Mouse (Mus musculus): Measurements from ENCODE around the gene Scgb2b21. TPM values are rescaled to one million over a fixed set of nuclear protein-coding genes. Genes with fewer than 3 reads are reported as not detected.
"Not testable (repeated sequence)": the region's sequence is repeated elsewhere in the genome, so short reads cannot be mapped to it uniquely, and the experiment has no call there.

Scgb2b21 gene
- total RNA-seq (2014; rRNA removed): not detected in 2 replicates
- polyA plus RNA-seq (2012; rRNA removed): not detected in 2 replicates

GRCm38 (mm10) chr7:33520358-33520757 lies at the start of gene Scgb2b21:
Gene Scgb2b21, minus strand, starts transcription at chr7:33520458.
- DNase-seq (ENCODE audit: extremely low read depth, low read depth, low spot score): no peak
- TF ChIP-seq CTCF (IDR thresholded peaks at IDR 0.05; ENCODE audit: low read depth, low read length) (no peak), POLR2A (IDR thresholded peaks at IDR 0.05; ENCODE audit: extremely low read depth, insufficient read depth, low read length) (no peak)
- Histone ChIP-seq H3K4me1 (ENCODE audit: control insufficient read depth, insufficient read depth, low read length) (no peaks in the 10 kb centered on the region), H3K79me2 (ENCODE audit: control insufficient read depth, insufficient read depth, low read length) (no peaks in the 10 kb centered on the region), H3K27me3 (ENCODE audit: control insufficient read depth, insufficient read depth, low read length) (no peaks in the 10 kb centered on the region), H3K27ac (replicated peaks; ENCODE audit: insufficient read depth, low read depth, low read length) (no peak within 1 kb of the TSS), H3K36me3 (ENCODE audit: control insufficient read depth, insufficient read depth, low read length) (no peaks in the 10 kb centered on the region), H3K9ac (ENCODE audit: low read depth, low read length) (no peak within 1 kb of the TSS), H3K4me3 (ENCODE audit: insufficient read depth, low read depth, low read length) (no peak within 1 kb of the TSS)

GRCm38 (mm10) chr7:33543420-33543819 lies 23.2 kb upstream of the Scgb2b21 start:
- H3K4me1 ChIP-seq (ENCODE audit: control insufficient read depth, insufficient read depth, low read length); H3K27ac ChIP-seq (replicated peaks; ENCODE audit: insufficient read depth, low read depth, low read length); H3K9ac ChIP-seq (ENCODE audit: low read depth, low read length); H3K79me2 ChIP-seq (ENCODE audit: control insufficient read depth, insufficient read depth, low read length); H3K27me3 ChIP-seq (ENCODE audit: control insufficient read depth, insufficient read depth, low read length); H3K4me3 ChIP-seq (ENCODE audit: insufficient read depth, low read depth, low read length); H3K36me3 ChIP-seq (ENCODE audit: control insufficient read depth, insufficient read depth, low read length); DNase-seq (ENCODE audit: extremely low read depth, low read depth, low spot score): not testable (repeated sequence)
- WGBS: 88% methylated on average over 12 of the region's 12 CpGs

Other genes with a start within 250 kb of the Scgb2b21 start
- gene Scgb2b19, start 240.1 kb downstream of the Scgb2b21 start, total RNA-seq (2014; rRNA removed): not detected in 2 replicates
- gene Scgb2b19, start 240.1 kb downstream of the Scgb2b21 start, polyA plus RNA-seq (2012; rRNA removed): not detected in 2 replicates
- not detected in 2 replicates for gene Scgb1b19, start 233.2 kb downstream of the Scgb2b21 start, total RNA-seq (2014; rRNA removed)
- not detected in 2 replicates for gene Scgb1b19, start 233.2 kb downstream of the Scgb2b21 start, polyA plus RNA-seq (2012; rRNA removed)
- gene Scgb2b20, start 154.1 kb downstream of the Scgb2b21 start, total RNA-seq (2014; rRNA removed): not detected in 2 replicates
- gene Scgb2b20, start 154.1 kb downstream of the Scgb2b21 start, polyA plus RNA-seq (2012; rRNA removed): not detected in 2 replicates
- gene Scgb1b20, start 147.2 kb downstream of the Scgb2b21 start, total RNA-seq (2014; rRNA removed): not detected in 2 replicates
- gene Scgb1b20, start 147.2 kb downstream of the Scgb2b21 start, polyA plus RNA-seq (2012; rRNA removed): not detected in 2 replicates
- not detected in 2 replicates for gene Scgb2b24, start 218.9 kb upstream of the Scgb2b21 start, total RNA-seq (2014; rRNA removed)
- gene Scgb2b24, start 218.9 kb upstream of the Scgb2b21 start, polyA plus RNA-seq (2012; rRNA removed): not detected in 2 replicates
- not detected in 2 replicates for gene Scgb1b24, start 223.3 kb upstream of the Scgb2b21 start, total RNA-seq (2014; rRNA removed)
- not detected in 2 replicates for gene Scgb1b24, start 223.3 kb upstream of the Scgb2b21 start, polyA plus RNA-seq (2012; rRNA removed)